Mouse (Mus musculus) midbrain, embryonic 10.5 days (tissue): Measurements from ENCODE around the gene Meis2. TPM values are rescaled to one million over a fixed set of nuclear protein-coding genes. Genes with fewer than 3 reads are reported as not detected.

Source experiments
- DNase-seq: peaks from one replicate; pipeline ENCODE4 v3.0.0-alpha.2; 2017; ENCODE audit warnings: low spot score
- H3K27ac ChIP-seq: fragments of 300-500 bp; sonication (generic); replicated peaks from 2 replicates; pipeline ENCODE4 v1.5.1; 2016; ENCODE audit warnings: mild to moderate bottlenecking
- H3K27me3 ChIP-seq: fragments of 300-500 bp; sonication (generic); 2 replicates; pipeline ENCODE4 v1.6.1; 2016; ENCODE audit warnings: low read depth, mild to moderate bottlenecking; ENCODE audit not compliant: poor library complexity, severe bottlenecking
- H3K36me3 ChIP-seq: fragments of 300-500 bp; sonication (generic); 2 replicates; pipeline ENCODE4 v1.6.1; 2016; ENCODE audit warnings: mild to moderate bottlenecking, moderate library complexity
- H3K4me1 ChIP-seq: fragments of 300-500 bp; sonication (generic); 2 replicates; pipeline ENCODE4 v1.6.1; 2016
- H3K4me3 ChIP-seq: fragments of 300-500 bp; sonication (generic); 2 replicates; pipeline ENCODE4 v1.5.1; 2016; ENCODE audit warnings: mild to moderate bottlenecking, moderate library complexity
- H3K9me3 ChIP-seq: fragments of 300-500 bp; sonication (generic); replicated peaks from 2 replicates; pipeline ENCODE4 v1.6.1; 2016; ENCODE audit warnings: mild to moderate bottlenecking
- WGBS: fragments of 180-500 bp; shearing (Covaris S2); methylation state at CpG from one replicate; pipeline ENCODE4 v1.1.7; 2016; 5-methylcytosine and 5-hydroxymethylcytosine counted together
- polyA plus RNA-seq: library from polyadenylated mRNA; unstranded; fragments of >200 nt; fragmentation: Nextera tagmentation; extraction: Ambion mirVana; gene quantifications from 2 replicates; pipeline ENCODE4 v1.2.1, GENCODE M21; 2016

Meis2 gene
- polyA plus RNA-seq, 1 experiment from 2014 or later = 34.4 TPM

DNA sequence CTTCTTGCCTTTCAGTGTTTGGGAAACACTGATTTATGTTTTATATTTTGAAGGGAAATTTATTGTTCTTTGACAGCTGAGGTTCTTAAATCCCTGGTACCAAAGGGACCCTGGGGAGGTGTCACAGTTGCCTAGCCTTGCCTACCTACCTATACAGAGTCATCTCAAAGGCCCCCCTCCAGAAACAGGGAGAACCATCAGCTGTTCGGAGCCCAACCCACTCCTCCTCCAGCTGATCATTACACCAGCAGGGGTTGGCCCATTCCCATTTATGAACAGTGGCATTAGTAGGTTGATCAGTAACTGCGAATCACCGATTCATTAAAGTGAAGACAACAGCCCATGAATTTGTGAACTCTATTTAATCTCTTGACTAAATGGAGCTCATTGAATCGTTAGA, 176.4 kb downstream of the Meis2 start:
- Histone ChIP-seq H3K27ac (no peak overlapping the region), H3K36me3 (peaks cover 9% of the 10 kb centered on the region), H3K4me1 (peaks cover 7% of the 10 kb centered on the region), H3K4me3 (no peak overlapping the region), H3K27me3 (no peaks in the 10 kb centered on the region), H3K9me3 (no peaks in the 10 kb centered on the region)
- DNase-seq = no peak
- WGBS = 90% methylated on average over 4 of the region's 4 CpGs

GRCm38 (mm10) chr2:115888336-115889077, 177.1 kb downstream of the Meis2 start:
- H3K4me3 ChIP-seq = no peak overlapping the region
- no peaks in the 10 kb centered on the region for H3K27me3 ChIP-seq
- H3K4me1 ChIP-seq = peaks cover 13% of the 10 kb centered on the region
- WGBS = 86% methylated on average over 5 of the region's 5 CpGs
- no peak overlapping the region for H3K27ac ChIP-seq
- DNase-seq = no peak
- H3K9me3 ChIP-seq = no peaks in the 10 kb centered on the region
- H3K36me3 ChIP-seq = peaks cover 9% of the 10 kb centered on the region

DNA sequence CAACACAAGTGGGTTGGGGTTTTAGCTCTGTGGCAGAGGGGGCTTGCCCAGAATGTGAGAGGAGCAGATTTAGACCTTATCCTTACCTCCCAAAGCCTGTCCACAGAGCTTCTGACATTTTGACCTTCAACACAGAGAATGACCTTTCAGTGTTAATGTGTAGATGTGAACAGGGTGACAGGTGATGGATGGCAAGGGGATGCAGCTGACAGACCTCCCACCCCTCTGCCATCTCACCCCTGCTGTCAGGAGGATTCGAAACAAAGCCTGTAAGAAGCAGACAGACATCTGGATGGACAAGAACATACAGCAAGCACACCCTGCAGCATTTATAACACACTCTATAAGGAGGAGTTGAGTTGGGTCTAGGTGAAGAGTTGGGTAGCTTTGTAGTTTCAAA, 178.0 kb downstream of the Meis2 start:
- H3K9me3 ChIP-seq = no peaks in the 10 kb centered on the region
- no peaks in the 10 kb centered on the region for H3K27me3 ChIP-seq
- H3K4me3 ChIP-seq = no peak overlapping the region
- H3K4me1 ChIP-seq = peaks cover 16% of the 10 kb centered on the region
- no peak for DNase-seq
- no peak overlapping the region for H3K27ac ChIP-seq
- H3K36me3 ChIP-seq = peaks cover 9% of the 10 kb centered on the region
- 76% methylated on average over 1 of the region's 1 CpGs for WGBS

- peaks cover 22% of the 10 kb centered on the region for H3K4me1 ChIP-seq
- no peak overlapping the region for H3K4me3 ChIP-seq
- no peak for DNase-seq
- 65% methylated on average over 9 of the region's 9 CpGs for WGBS
- H3K9me3 ChIP-seq = no peaks in the 10 kb centered on the region
- H3K27ac ChIP-seq = no peak overlapping the region
- H3K27me3 ChIP-seq = no peaks in the 10 kb centered on the region
- peaks cover 6% of the 10 kb centered on the region; the same call in 1 of the 2 replicates for H3K36me3 ChIP-seq
Measured at GRCm38 (mm10) chr2:115884184-115884583, 181.5 kb downstream of the Meis2 start.

- Histone ChIP-seq H3K4me1 (peaks cover 22% of the 10 kb centered on the region), H3K9me3 (no peaks in the 10 kb centered on the region), H3K27ac (no peak overlapping the region), H3K36me3 (peaks cover 6% of the 10 kb centered on the region; the same call in 1 of the 2 replicates), H3K4me3 (no peak overlapping the region), H3K27me3 (no peaks in the 10 kb centered on the region)
- 77% methylated on average over 10 of the region's 10 CpGs for WGBS
- DNase-seq = no peak
Measured at GRCm38 (mm10) chr2:115883520-115883919, 182.1 kb downstream of the Meis2 start.

- WGBS = 76% methylated on average over 8 of the region's 8 CpGs
- H3K27ac ChIP-seq = no peak overlapping the region
- DNase-seq = no peak
- no peaks in the 10 kb centered on the region for H3K36me3 ChIP-seq
- H3K9me3 ChIP-seq = no peaks in the 10 kb centered on the region
- peaks cover 5% of the 10 kb centered on the region; the same call in 1 of the 2 replicates for H3K27me3 ChIP-seq
- H3K4me1 ChIP-seq = peaks cover 6% of the 10 kb centered on the region
- no peak overlapping the region for H3K4me3 ChIP-seq
Measured at GRCm38 (mm10) chr2:115875802-115876531, 189.7 kb downstream of the Meis2 start.

DNA sequence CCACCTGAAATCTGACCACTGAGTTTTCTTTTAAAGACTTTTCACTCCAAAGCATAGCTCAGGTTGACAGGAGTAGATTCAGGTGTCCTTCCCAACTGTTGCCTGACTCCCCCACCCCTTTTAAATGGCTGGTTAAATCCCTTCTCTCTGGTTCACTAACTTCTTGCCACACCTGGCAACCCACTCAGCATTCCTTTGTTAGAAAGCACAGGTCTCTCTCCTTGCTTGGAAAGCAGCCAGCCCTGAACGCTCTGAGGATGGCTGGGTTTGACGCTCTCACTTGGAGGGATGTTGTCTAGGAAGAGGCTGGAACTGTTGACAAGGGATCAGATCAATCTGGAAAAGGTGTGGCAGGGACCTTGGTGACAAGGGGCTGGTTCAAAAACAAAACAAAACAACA, 192.8 kb downstream of the Meis2 start:
- peaks cover 23% of the 10 kb centered on the region for H3K4me1 ChIP-seq
- H3K4me3 ChIP-seq = no peak overlapping the region
- H3K27ac ChIP-seq = no peak overlapping the region
- no peak for DNase-seq
- peaks cover 5% of the 10 kb centered on the region; the same call in 1 of the 2 replicates for H3K27me3 ChIP-seq
- WGBS = 24% methylated on average over 2 of the region's 2 CpGs
- H3K36me3 ChIP-seq = peaks cover 4% of the 10 kb centered on the region; the same call in 1 of the 2 replicates
- no peaks in the 10 kb centered on the region for H3K9me3 ChIP-seq

GRCm38 (mm10) chr2:115869966-115870365, 195.7 kb downstream of the Meis2 start:
- peaks cover 5% of the 10 kb centered on the region; the same call in 1 of the 2 replicates for H3K27me3 ChIP-seq
- no peak overlapping the region for H3K4me3 ChIP-seq
- DNase-seq = no peak
- 37% methylated on average over 2 of the region's 2 CpGs for WGBS
- peaks cover 28% of the 10 kb centered on the region for H3K36me3 ChIP-seq
- H3K4me1 ChIP-seq = peaks cover 23% of the 10 kb centered on the region
- no peak overlapping the region for H3K27ac ChIP-seq
- H3K9me3 ChIP-seq = no peaks in the 10 kb centered on the region

DNA sequence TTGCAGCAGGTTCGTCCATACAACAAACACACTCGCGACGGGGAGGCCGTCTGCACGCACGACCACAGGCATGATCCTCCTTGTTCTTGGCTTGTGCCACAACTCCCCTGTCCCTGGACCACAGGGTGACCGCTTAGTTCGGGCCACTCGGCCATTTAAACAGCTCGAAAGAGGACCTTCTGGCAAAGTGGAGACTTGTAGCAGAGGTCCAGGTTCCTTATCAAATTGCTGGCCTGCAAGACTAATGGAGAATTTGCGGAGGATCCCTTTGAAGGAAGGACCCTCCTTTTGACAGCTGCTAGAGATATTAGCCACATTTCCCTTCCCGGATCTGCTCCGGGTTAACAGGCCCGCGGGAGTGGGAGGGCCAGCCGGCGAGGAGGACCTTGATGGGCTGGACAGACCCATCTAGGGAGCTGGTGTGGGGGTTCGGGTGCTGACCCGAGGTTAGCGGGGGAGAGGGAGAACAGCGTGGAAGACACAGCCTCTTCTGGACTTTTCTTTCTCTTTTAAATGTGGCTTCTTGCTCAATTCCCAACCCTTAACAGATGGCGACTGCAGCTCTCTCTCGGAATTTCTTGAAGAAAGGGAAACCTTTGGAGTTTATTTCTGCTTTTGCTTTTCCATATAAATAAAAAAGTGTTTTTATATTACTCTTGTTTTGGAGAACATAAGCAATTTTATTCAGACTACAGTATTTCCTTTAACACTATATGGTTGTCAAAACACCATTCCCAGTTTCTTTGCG, 204.9 kb downstream of the Meis2 start:
- H3K4me3 ChIP-seq = peak overlapping the region; percentile 47
- WGBS = 2% methylated on average over 25 of the region's 25 CpGs
- no peaks in the 10 kb centered on the region for H3K9me3 ChIP-seq
- peaks cover 17% of the 10 kb centered on the region for H3K36me3 ChIP-seq
- H3K27ac ChIP-seq = no peak overlapping the region; the same call in 1 of the 2 replicates
- peaks cover 56% of the 10 kb centered on the region for H3K4me1 ChIP-seq
- DNase-seq = peak; percentile 60
- peaks cover 76% of the 10 kb centered on the region for H3K27me3 ChIP-seq

DNA sequence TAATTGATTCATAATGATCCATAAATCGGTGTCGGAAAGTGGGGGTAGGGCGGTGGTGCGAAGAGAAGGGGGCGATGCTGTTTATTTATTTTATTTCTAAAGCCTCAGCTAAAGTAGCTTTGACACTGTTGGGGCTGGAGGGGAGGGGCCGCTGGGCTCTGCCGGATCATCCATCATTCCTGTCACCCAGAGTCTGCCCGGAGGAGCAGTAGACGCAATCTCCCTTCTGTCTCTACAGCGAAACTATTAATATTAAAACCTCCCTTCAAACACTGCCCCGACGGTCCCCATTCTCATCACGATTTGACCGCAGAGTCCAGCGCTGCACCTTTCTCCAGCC, 205.5 kb downstream of the Meis2 start:
- Histone ChIP-seq H3K4me1 (peaks cover 61% of the 10 kb centered on the region), H3K27ac (peak overlapping the region; percentile 46; the same call in 1 of the 2 replicates), H3K27me3 (peaks cover 83% of the 10 kb centered on the region), H3K9me3 (no peaks in the 10 kb centered on the region), H3K4me3 (peak overlapping the region; percentile 47), H3K36me3 (peaks cover 13% of the 10 kb centered on the region)
- peak; percentile 42 for DNase-seq
- WGBS = under 1% methylated on average over 15 of the region's 15 CpGs

- peak; percentile 76 for DNase-seq
- WGBS = under 1% methylated on average over 27 of the region's 27 CpGs
- Histone ChIP-seq H3K9me3 (no peaks in the 10 kb centered on the region), H3K27ac (peak overlapping the region; percentile 46), H3K4me3 (peak overlapping the region; percentile 47), H3K4me1 (peaks cover 66% of the 10 kb centered on the region), H3K27me3 (peaks cover 89% of the 10 kb centered on the region), H3K36me3 (peaks cover 13% of the 10 kb centered on the region)
Measured at GRCm38 (mm10) chr2:115859371-115860140, 206.1 kb downstream of the Meis2 start.

GRCm38 (mm10) chr2:115858927-115859326, 206.7 kb downstream of the Meis2 start:
- Histone ChIP-seq H3K4me1 (peaks cover 71% of the 10 kb centered on the region), H3K27me3 (peaks cover 91% of the 10 kb centered on the region), H3K36me3 (peaks cover 8% of the 10 kb centered on the region), H3K4me3 (peak overlapping the region; percentile 47), H3K9me3 (no peaks in the 10 kb centered on the region), H3K27ac (no peak overlapping the region)
- WGBS = 0% methylated on average over 10 of the region's 10 CpGs
- no peak for DNase-seq
